Mouse (Mus musculus) hindbrain, embryonic 16.5 days (tissue): Measurements from ENCODE around the gene Celf2. TPM values are rescaled to one million over a fixed set of nuclear protein-coding genes. Genes with fewer than 3 reads are reported as not detected.

Experiments used
- ATAC-seq: fragments of 200-750 bp; cut with Nextera tagmentation; 2 replicates; pipeline ENCODE4 v1.8.0; 2017; ENCODE audit warnings: moderate TSS enrichment, moderate library complexity
- H3K27ac ChIP-seq: fragments of 300-500 bp; sonication (generic); 2 replicates; pipeline ENCODE4 v1.5.1; 2014; ENCODE audit warnings: low read depth, mild to moderate bottlenecking, control low read depth, low read length, moderate library complexity
- H3K27me3 ChIP-seq: fragments of 300-500 bp; sonication (generic); replicated peaks from 2 replicates; pipeline ENCODE4 v1.6.1; 2014; ENCODE audit warnings: low read length; ENCODE audit not compliant: control insufficient read depth, insufficient read depth
- H3K36me3 ChIP-seq: fragments of 300-500 bp; sonication (generic); 2 replicates; pipeline ENCODE4 v1.6.1; 2014; ENCODE audit warnings: mild to moderate bottlenecking, low read length, moderate library complexity, mixed read lengths; ENCODE audit not compliant: control insufficient read depth, insufficient read depth
- H3K4me1 ChIP-seq: fragments of 300-500 bp; sonication (generic); 2 replicates; pipeline ENCODE4 v1.6.1; 2014; ENCODE audit warnings: low read depth, low read length; ENCODE audit not compliant: control insufficient read depth, insufficient read depth
- H3K4me2 ChIP-seq: fragments of 300-500 bp; sonication (generic); 2 replicates; pipeline ENCODE4 v1.6.1; 2014; ENCODE audit warnings: mild to moderate bottlenecking, low read length, control low read depth, moderate library complexity
- H3K4me3 ChIP-seq: fragments of 300-500 bp; sonication (generic); 2 replicates; pipeline ENCODE4 v1.5.1; 2014; ENCODE audit warnings: mild to moderate bottlenecking, low read length, control low read depth, moderate library complexity
- H3K9ac ChIP-seq: fragments of 300-500 bp; sonication (generic); 2 replicates; pipeline ENCODE4 v1.6.1; 2014; ENCODE audit warnings: low read depth, mild to moderate bottlenecking, control low read depth, low read length, moderate library complexity
- H3K9me3 ChIP-seq: fragments of 300-500 bp; sonication (generic); 2 replicates; pipeline ENCODE4 v1.6.1; 2014; ENCODE audit warnings: mild to moderate bottlenecking, low read length, moderate library complexity; ENCODE audit not compliant: control insufficient read depth
- WGBS: fragments of 180-500 bp; shearing (Covaris S2); extraction: QIAGEN DNeasy Blood & Tissue Kit; methylation state at CpG from one replicate; pipeline ENCODE4 v1.1.7; 2014; 5-methylcytosine and 5-hydroxymethylcytosine counted together
- polyA plus RNA-seq: library from polyadenylated mRNA; unstranded; fragments of >200 nt; fragmentation: Nextera tagmentation; extraction: Ambion mirVana; gene quantifications from 2 replicates; pipeline ENCODE4 v1.2.1, GENCODE M21; 2015

Gene Celf2
- polyA plus RNA-seq, 1 experiment from 2014 or later = 130 TPM

GRCm38 (mm10) chr2:7530461-7531184 lies 21.3 kb upstream of the Celf2 start:
- peak; percentile 74; the same call in 1 of the 2 replicates for ATAC-seq
- Histone ChIP-seq H3K36me3 (no peaks in the 10 kb centered on the region), H3K27ac (peak overlapping the region; percentile 66), H3K27me3 (no peaks in the 10 kb centered on the region), H3K9ac (no peak overlapping the region), H3K4me2 (no peak overlapping the region), H3K4me3 (no peak overlapping the region), H3K4me1 (peaks cover 7% of the 10 kb centered on the region), H3K9me3 (no peaks in the 10 kb centered on the region)
- 29% methylated on average over 8 of the region's 8 CpGs for WGBS

GRCm38 (mm10) chr2:7529637-7530036 lies 20.3 kb upstream of the Celf2 start:
- H3K4me1 ChIP-seq = peaks cover 7% of the 10 kb centered on the region
- 44% methylated on average over 5 of the region's 5 CpGs for WGBS
- H3K4me3 ChIP-seq = no peak overlapping the region
- H3K9me3 ChIP-seq = no peaks in the 10 kb centered on the region
- no peaks in the 10 kb centered on the region for H3K36me3 ChIP-seq
- no peak overlapping the region for H3K27ac ChIP-seq
- no peak overlapping the region for H3K4me2 ChIP-seq
- no peaks in the 10 kb centered on the region for H3K27me3 ChIP-seq
- no peak for ATAC-seq
- no peak overlapping the region for H3K9ac ChIP-seq

GRCm38 (mm10) chr2:7526696-7527095 lies 17.3 kb upstream of the Celf2 start:
- H3K9ac ChIP-seq = no peak overlapping the region
- H3K4me1 ChIP-seq = peaks cover 7% of the 10 kb centered on the region
- no peak overlapping the region for H3K4me3 ChIP-seq
- no peaks in the 10 kb centered on the region for H3K27me3 ChIP-seq
- ATAC-seq = no peak
- H3K9me3 ChIP-seq = no peaks in the 10 kb centered on the region
- H3K27ac ChIP-seq = no peak overlapping the region
- WGBS = 50% methylated on average over 6 of the region's 6 CpGs
- no peaks in the 10 kb centered on the region for H3K36me3 ChIP-seq
- H3K4me2 ChIP-seq = no peak overlapping the region

GRCm38 (mm10) chr2:7519473-7519872 lies 10.1 kb upstream of the Celf2 start:
- no peak overlapping the region for H3K4me3 ChIP-seq
- no peak overlapping the region for H3K9ac ChIP-seq
- no peaks in the 10 kb centered on the region for H3K4me1 ChIP-seq
- no peak overlapping the region for H3K27ac ChIP-seq
- H3K36me3 ChIP-seq = no peaks in the 10 kb centered on the region
- WGBS = 87% methylated on average over 1 of the region's 1 CpGs
- no peaks in the 10 kb centered on the region for H3K9me3 ChIP-seq
- H3K4me2 ChIP-seq = no peak overlapping the region
- ATAC-seq = no peak
- no peaks in the 10 kb centered on the region for H3K27me3 ChIP-seq

- ATAC-seq = no peak
- no peaks in the 10 kb centered on the region for H3K4me1 ChIP-seq
- H3K4me2 ChIP-seq = no peak overlapping the region
- no peaks in the 10 kb centered on the region for H3K9me3 ChIP-seq
- H3K36me3 ChIP-seq = no peaks in the 10 kb centered on the region
- H3K27me3 ChIP-seq = no peaks in the 10 kb centered on the region
- no peak overlapping the region for H3K4me3 ChIP-seq
- H3K9ac ChIP-seq = no peak overlapping the region
- H3K27ac ChIP-seq = no peak overlapping the region
These were observed 15.9 kb downstream of the Celf2 start for GRCm38 (mm10) chr2:7493420-7493819.

GRCm38 (mm10) chr2:7484974-7485373 lies 24.4 kb downstream of the Celf2 start:
- H3K27ac ChIP-seq = no peak overlapping the region
- no peak overlapping the region for H3K4me3 ChIP-seq
- WGBS = 82% methylated on average over 2 of the region's 2 CpGs
- no peaks in the 10 kb centered on the region for H3K36me3 ChIP-seq
- H3K4me2 ChIP-seq = no peak overlapping the region
- H3K9ac ChIP-seq = no peak overlapping the region
- no peak for ATAC-seq
- H3K4me1 ChIP-seq = no peaks in the 10 kb centered on the region
- no peaks in the 10 kb centered on the region for H3K27me3 ChIP-seq
- no peaks in the 10 kb centered on the region for H3K9me3 ChIP-seq

GRCm38 (mm10) chr2:7482062-7482461 lies 27.3 kb downstream of the Celf2 start:
- no peak overlapping the region for H3K4me2 ChIP-seq
- no peaks in the 10 kb centered on the region for H3K9me3 ChIP-seq
- H3K9ac ChIP-seq = no peak overlapping the region
- H3K27me3 ChIP-seq = no peaks in the 10 kb centered on the region
- no peak overlapping the region for H3K27ac ChIP-seq
- H3K4me1 ChIP-seq = no peaks in the 10 kb centered on the region
- no peaks in the 10 kb centered on the region for H3K36me3 ChIP-seq
- 71% methylated on average over 4 of the region's 4 CpGs for WGBS
- ATAC-seq = no peak
- no peak overlapping the region for H3K4me3 ChIP-seq

GRCm38 (mm10) chr2:7460329-7461056 lies 48.9 kb downstream of the Celf2 start:
- Histone ChIP-seq H3K9ac (no peak overlapping the region), H3K4me3 (no peak overlapping the region), H3K27me3 (no peaks in the 10 kb centered on the region), H3K27ac (no peak overlapping the region), H3K36me3 (no peaks in the 10 kb centered on the region), H3K9me3 (no peaks in the 10 kb centered on the region), H3K4me2 (no peak overlapping the region), H3K4me1 (no peaks in the 10 kb centered on the region)
- ATAC-seq = no peak
- 73% methylated on average over 5 of the region's 5 CpGs for WGBS

- Histone ChIP-seq H3K4me1 (no peaks in the 10 kb centered on the region), H3K9me3 (no peaks in the 10 kb centered on the region), H3K27ac (no peak overlapping the region), H3K9ac (no peak overlapping the region), H3K36me3 (no peaks in the 10 kb centered on the region), H3K4me3 (no peak overlapping the region), H3K27me3 (no peaks in the 10 kb centered on the region), H3K4me2 (no peak overlapping the region)
- ATAC-seq = no peak
- 63% methylated on average over 8 of the region's 8 CpGs for WGBS
These were observed 70.6 kb downstream of the Celf2 start for GRCm38 (mm10) chr2:7438721-7439282.
